Mouse (Mus musculus) mammary gland, adult 2 months (tissue): ENCODE measurements around the gene Zfp40. TPM values are rescaled to one million over a fixed set of nuclear protein-coding genes. Genes with fewer than 3 reads are reported as not detected.

ENCODE experiments used
- polyA plus RNA-seq: library from polyadenylated mRNA; depleted of rRNA; stranded (reverse); fragments of >200 nt; gene quantifications from 2 replicates; pipeline ENCODE4 v1.2.3, GENCODE M21; 2012; ENCODE audit warnings: low replicate concordance; rRNA removed

Gene Zfp40
- polyA plus RNA-seq = 0.65 and 1.1 TPM in 2 replicates

DNA sequence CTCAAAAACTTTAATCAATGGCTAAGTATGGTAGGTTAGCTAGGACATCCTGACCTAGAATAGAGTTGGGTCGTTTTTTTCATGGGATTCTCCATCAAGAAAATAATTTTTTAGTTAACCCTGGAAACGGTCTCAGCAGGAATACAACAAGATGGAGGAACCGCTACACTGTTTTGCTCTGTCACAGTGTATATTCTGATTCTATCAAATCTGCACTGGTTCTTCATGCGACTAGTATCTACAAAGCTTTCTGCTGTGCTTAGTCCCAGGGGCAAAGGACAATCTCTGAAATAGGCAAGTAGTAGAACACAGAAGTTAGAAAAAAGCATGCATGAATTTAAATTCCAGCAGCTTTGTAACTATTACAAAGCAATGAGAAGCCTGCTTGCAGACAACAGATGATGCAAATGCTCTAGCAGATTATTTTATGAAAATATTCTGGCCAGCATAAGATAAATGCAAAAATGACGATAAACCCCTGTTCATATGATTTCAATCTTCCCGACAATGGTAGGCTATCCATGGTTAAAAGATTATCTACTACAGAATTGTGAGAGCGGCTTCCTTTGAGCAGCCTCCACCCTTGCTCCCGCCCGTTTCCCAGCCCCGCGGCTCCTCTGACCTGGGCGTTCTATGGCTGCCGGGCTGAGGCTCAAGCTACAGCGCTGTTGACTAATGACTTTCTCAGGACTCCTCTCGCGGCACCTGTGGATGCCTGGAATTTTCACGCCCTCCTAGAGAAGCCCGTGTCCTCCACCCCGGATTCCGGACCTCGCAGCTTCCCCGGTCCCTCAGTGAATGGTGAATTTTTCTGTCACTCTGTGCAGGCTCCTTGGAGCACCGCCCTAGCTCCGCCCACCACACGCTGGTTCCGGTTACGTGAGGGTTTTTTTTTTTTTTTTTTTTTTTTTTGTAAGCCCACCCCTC lies at the start of gene Zfp40:
Gene Zfp40, minus strand, starts transcription at position 800 of the 927 bp plus-strand sequence.

Other genes starting within 250 kb of the Zfp40 start
- not detected in 2 replicates for gene Vmn2r-ps130, start 132.1 kb downstream of the Zfp40 start, polyA plus RNA-seq
- gene Vmn2r114, start 119.3 kb upstream of the Zfp40 start, polyA plus RNA-seq = not detected in 2 replicates
- gene Vmn2r115, start 150.5 kb upstream of the Zfp40 start, polyA plus RNA-seq = not detected in 2 replicates
- not detected in 2 replicates for gene Vmn2r116, start 191.4 kb upstream of the Zfp40 start, polyA plus RNA-seq